Mouse (Mus musculus) cerebellum, postnatal 10 days (tissue): ENCODE measurements around the gene Vill.

Experiments used
- DNase-seq, 2 experiments: peaks; one replicate each; pipeline ENCODE4 v3.0.0; 2021; ENCODE audit warnings: mixed read lengths in 2 of 2

Gene Vill

DNA sequence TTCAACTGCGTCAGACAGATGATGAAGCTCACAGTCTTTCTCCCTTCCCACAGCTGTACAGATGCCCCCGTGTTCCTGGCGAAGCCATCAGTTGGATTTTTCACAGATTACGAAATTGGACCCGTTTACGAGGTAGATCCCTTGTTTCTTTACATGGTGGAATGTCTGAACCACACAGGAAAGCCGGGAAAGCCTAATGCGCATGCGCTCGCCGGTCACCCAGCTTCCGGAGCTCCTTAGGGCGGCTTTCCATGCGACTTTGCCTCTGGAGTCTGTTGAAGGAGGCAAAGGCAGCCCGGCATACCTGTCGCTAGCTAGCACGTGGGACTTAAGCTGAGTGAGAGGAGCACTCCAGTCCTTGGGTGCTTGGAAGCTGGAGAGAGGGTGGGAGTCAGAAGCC lies 62.3 kb downstream of the Vill start:
- DNase-seq = no peak

DNA sequence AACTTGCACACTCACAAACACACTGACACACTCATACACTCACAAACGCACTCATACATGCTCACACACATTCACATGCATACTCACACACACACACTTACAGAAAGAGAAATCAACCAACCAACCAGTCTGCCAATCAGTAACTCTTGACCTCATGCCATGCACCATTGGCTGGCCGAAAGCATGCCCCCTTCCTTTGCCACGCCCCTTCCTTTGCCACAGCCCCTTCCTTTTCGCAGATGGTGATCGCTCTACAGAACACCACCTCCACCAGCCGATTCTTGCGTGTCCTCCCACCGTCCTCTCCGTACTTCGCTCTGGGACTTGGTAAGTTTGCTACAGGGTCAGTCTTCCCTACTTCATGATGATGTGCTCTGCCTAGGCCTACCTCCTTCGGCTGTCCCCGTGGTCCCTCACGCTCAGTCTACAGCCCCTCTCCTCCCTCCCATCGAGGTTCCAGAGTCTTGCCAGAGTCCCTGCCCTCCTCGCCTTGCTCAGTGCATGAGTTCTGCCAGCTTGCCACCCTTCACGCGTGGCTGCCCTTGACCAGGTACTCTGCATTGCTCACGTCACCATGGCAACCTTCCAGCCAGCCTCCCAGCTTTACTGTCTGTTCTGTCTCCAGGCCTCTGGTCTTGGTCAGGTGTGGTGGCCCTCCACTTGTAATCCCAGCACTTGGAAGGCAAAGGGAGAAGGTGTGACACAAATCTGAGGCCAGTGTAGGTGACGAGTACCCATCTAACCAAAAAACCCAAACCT lies 67.0 kb downstream of the Vill start:
- no peak for DNase-seq

DNA sequence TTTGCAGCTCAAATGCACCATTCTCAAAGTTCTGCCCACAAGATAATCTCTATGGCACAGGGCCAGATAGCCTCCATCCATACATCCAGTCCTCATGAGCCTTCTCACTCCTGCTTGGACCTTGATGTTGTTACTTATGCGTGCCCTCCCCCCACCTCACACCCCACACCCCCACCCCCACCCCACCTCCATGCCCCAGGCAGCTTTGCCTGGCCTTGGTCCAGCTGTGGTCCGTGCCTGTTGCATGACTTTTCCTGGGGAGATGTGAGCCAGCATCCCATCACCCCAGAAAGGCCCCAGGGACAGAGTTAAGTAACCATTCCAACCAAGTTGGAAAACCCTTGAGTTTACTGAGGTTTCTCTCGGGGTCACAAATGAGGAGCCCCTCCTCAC lies 67.6 kb downstream of the Vill start:
- DNase-seq = no peak
